Mouse (Mus musculus): Measurements from ENCODE around the gene Gm4952.

DNA sequence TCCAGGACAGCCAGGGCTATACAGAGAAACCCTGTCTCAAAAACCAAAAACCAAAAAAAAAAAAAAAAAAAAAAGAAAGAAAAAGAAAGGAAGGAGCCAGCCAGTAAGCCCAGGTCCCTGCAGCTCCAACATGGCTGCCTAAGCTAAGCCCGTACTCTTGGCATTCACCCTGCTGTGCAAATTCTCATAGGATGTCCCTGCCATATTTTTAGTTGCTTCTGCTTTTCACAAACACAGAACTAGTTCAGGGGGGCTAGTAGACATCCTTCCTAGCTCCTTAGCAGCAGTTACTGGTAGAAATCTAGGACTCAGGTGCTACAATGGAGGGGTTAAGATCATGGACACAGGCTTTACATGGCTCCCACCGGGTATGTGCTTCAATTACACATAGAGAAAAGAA, 24.3 kb upstream of the Gm4952 start:
- TF ChIP-seq CTCF (IDR thresholded peaks at IDR 0.05; ENCODE audit: low read depth) = no peak
- TF ChIP-seq EP300 (optimal IDR thresholded peaks at IDR 0.05) = no peak
